Mouse (Mus musculus) heart, adult 2 months (tissue): ENCODE results near the gene Shisal2b.

Experiments used
- CTCF ChIP-seq: fragments of 200-600 bp; IDR thresholded peaks from 2 replicates; pipeline ENCODE4 v1.8.1; 2022; ENCODE audit warnings: antibody characterized with exemption, mild to moderate bottlenecking, moderate library complexity
- EP300 ChIP-seq: fragments of 200-500 bp; IDR thresholded peaks from 2 replicates; pipeline ENCODE4 v1.6.1; 2011; ENCODE audit warnings: low read depth, low read length, control low read depth; ENCODE audit not compliant: insufficient read depth

GRCm38 (mm10) chr13:104894771-104895170, 31.1 kb upstream of the Shisal2b start:
- TF ChIP-seq EP300, result no peak
- no peak for TF ChIP-seq CTCF
